Mouse (Mus musculus) liver, embryonic 13.5 days (tissue): Measurements from ENCODE around the gene Dnmt3l. TPM values are rescaled to one million over a fixed set of nuclear protein-coding genes. Genes with fewer than 3 reads are reported as not detected.

Experiments used
- ATAC-seq: fragments of 200-750 bp; cut with Nextera tagmentation; 2 replicates; pipeline ENCODE4 v1.8.0; 2017; ENCODE audit warnings: low read depth, mild to moderate bottlenecking, moderate number of reproducible peaks, moderate library complexity
- DNase-seq: peaks from one replicate; pipeline ENCODE4 v3.0.0; 2022
- H3K27ac ChIP-seq: fragments of 300-500 bp; sonication (generic); 2 replicates; pipeline ENCODE4 v1.5.1; 2015; ENCODE audit warnings: moderate library complexity, mild to moderate bottlenecking, inconsistent platforms
- H3K27me3 ChIP-seq: fragments of 300-500 bp; sonication (generic); 2 replicates; pipeline ENCODE4 v1.6.1; 2015; ENCODE audit warnings: mild to moderate bottlenecking, inconsistent platforms
- H3K36me3 ChIP-seq: fragments of 300-500 bp; sonication (generic); 2 replicates; pipeline ENCODE4 v1.6.1; 2015; ENCODE audit warnings: mild to moderate bottlenecking, inconsistent platforms
- H3K4me1 ChIP-seq: fragments of 300-500 bp; sonication (generic); replicated peaks from 2 replicates; pipeline ENCODE4 v1.6.1; 2015; ENCODE audit warnings: inconsistent platforms
- H3K4me2 ChIP-seq: fragments of 300-500 bp; sonication (generic); 2 replicates; pipeline ENCODE4 v1.6.1; 2015; ENCODE audit warnings: inconsistent platforms, mild to moderate bottlenecking, moderate library complexity
- H3K4me3 ChIP-seq: fragments of 300-500 bp; sonication (generic); replicated peaks from 2 replicates; pipeline ENCODE4 v1.5.1; 2015; ENCODE audit warnings: mild to moderate bottlenecking, inconsistent platforms
- H3K9ac ChIP-seq: fragments of 300-500 bp; sonication (generic); 2 replicates; pipeline ENCODE4 v1.6.1; 2015; ENCODE audit warnings: mild to moderate bottlenecking, inconsistent platforms
- H3K9me3 ChIP-seq: fragments of 300-500 bp; sonication (generic); replicated peaks from 2 replicates; pipeline ENCODE4 v1.6.1; 2016; ENCODE audit warnings: inconsistent platforms
- WGBS: fragments of 180-500 bp; shearing (Covaris S2); methylation state at CpG from one replicate; pipeline ENCODE4 v1.1.7; 2015; ENCODE audit not compliant: insufficient replicate concordance; 5-methylcytosine and 5-hydroxymethylcytosine counted together
- polyA plus RNA-seq: library from polyadenylated mRNA; unstranded; fragments of >200 nt; fragmentation: Nextera tagmentation; extraction: Ambion mirVana; gene quantifications from 2 replicates; pipeline ENCODE4 v1.2.1, GENCODE M21; 2015

The Dnmt3l gene
- polyA plus RNA-seq, 1 experiment from 2014 or later = not detected

DNA sequence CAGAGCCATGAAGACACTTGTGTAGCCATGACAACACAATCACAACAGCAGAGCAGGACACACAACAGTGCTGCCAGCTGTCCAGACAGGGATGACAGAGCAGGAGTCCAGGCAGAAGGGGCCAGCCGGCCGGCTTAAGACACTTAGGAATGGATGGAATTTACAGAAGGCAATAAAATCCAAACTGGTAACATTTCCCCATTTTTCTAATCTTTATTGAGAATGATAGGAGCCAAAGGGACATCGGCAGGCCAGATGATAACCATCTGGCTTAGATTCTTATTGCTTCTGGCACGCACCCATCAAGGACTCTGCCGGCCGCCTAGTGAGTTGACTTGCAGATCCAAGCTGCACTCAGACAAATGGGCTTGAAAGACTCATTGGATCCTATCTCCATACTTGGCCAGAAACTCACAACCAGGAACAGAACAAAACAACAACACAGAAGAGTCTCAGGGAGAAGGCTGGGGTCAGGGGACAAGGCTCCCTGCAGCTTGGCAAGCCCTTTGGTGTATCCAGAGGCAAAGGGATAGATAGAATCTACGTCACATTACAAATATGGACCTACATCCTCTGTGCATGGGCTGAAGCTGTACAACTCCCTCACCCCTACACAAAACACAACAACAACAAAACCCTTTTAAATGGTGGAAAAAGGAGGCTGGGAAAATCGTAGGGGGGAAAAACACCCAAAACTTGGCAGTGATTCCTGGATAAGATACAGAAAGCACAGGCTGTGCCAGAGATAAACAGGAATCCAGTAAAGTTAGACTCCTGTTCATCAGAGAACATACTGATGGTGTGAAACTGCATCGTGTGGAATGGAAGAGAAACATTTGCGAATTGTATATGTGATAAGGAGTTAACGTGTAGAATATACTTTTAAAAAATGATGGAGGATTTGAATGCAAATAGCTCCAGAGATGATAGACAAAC lies 63.1 kb downstream of the Dnmt3l start:
- H3K9me3 ChIP-seq = no peaks in the 10 kb centered on the region
- no peak overlapping the region for H3K27ac ChIP-seq
- WGBS = 66% methylated on average over 11 of the region's 11 CpGs
- no peak overlapping the region for H3K4me2 ChIP-seq
- peaks cover 4% of the 10 kb centered on the region; the same call in 1 of the 2 replicates for H3K27me3 ChIP-seq
- H3K36me3 ChIP-seq = no peaks in the 10 kb centered on the region
- peaks cover 10% of the 10 kb centered on the region for H3K4me1 ChIP-seq
- no peak overlapping the region for H3K9ac ChIP-seq
- H3K4me3 ChIP-seq = no peak overlapping the region
- ATAC-seq (no peak), DNase-seq (no peak)

DNA sequence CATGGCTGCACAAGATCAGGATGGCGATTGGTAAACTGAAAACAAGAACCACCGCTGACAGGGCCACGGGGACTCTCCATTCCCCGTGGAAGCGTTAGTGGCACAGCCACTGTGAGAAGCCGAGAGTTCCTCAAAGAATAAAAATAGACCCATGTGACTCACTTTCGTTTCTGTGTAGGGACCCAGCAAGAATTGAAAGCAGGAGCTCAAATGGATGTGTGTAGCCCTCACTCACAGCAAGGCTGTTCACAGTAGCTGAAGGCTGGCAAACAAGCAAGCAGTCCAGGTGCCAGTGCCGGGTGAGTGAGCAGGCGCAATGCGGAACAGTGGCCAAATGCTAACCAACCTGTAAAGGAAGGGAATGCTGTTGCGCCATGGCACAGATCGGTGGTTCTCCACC lies 63.8 kb downstream of the Dnmt3l start:
- DNase-seq (no peak), ATAC-seq (no peak)
- Histone ChIP-seq H3K36me3 (no peaks in the 10 kb centered on the region), H3K4me2 (no peak overlapping the region), H3K9me3 (no peaks in the 10 kb centered on the region), H3K27ac (no peak overlapping the region), H3K4me3 (no peak overlapping the region), H3K27me3 (peaks cover 4% of the 10 kb centered on the region; the same call in 1 of the 2 replicates), H3K9ac (no peak overlapping the region), H3K4me1 (peaks cover 7% of the 10 kb centered on the region)
- 55% methylated on average over 12 of the region's 12 CpGs for WGBS

Other genes with a start within 250 kb of the Dnmt3l start
- not detected in 2 replicates for gene Gm9639, start 246.9 kb upstream of the Dnmt3l start, polyA plus RNA-seq
- gene Gm19668, start 242.8 kb upstream of the Dnmt3l start, polyA plus RNA-seq = not detected in 2 replicates
- not detected in 2 replicates for gene Gm9507, start 230.1 kb upstream of the Dnmt3l start, polyA plus RNA-seq
- gene Gm2696, start 227.3 kb upstream of the Dnmt3l start, polyA plus RNA-seq = not detected in 2 replicates
- not detected in 2 replicates for gene Krtap10-4, start 214.9 kb upstream of the Dnmt3l start, polyA plus RNA-seq
- not detected in 2 replicates for gene Krtap10-10, start 206.0 kb upstream of the Dnmt3l start, polyA plus RNA-seq
- not detected in 2 replicates for gene Gm36176, start 195.1 kb upstream of the Dnmt3l start, polyA plus RNA-seq
- not detected in 2 replicates for gene Gm10318, start 189.1 kb upstream of the Dnmt3l start, polyA plus RNA-seq
- not detected in 2 replicates for gene Gm3285, start 180.0 kb upstream of the Dnmt3l start, polyA plus RNA-seq
- 8.6 and 10.1 TPM in 2 replicates for gene Lrrc3, start 139.4 kb upstream of the Dnmt3l start, polyA plus RNA-seq
- 0.73 and 0.94 TPM in 2 replicates for gene Trpm2, start 71.4 kb upstream of the Dnmt3l start, polyA plus RNA-seq
- 4.6 and 5.7 TPM in 2 replicates for gene 1810043G02Rik, start 63.4 kb upstream of the Dnmt3l start, polyA plus RNA-seq
- gene Pfkl, start 31.9 kb upstream of the Dnmt3l start, polyA plus RNA-seq = 94.0 and 98.3 TPM in 2 replicates
- not detected in 2 replicates for gene Aire, start 1.7 kb downstream of the Dnmt3l start, polyA plus RNA-seq
- 2.0 TPM in 2 replicates for gene Icosl, start 27.4 kb downstream of the Dnmt3l start, polyA plus RNA-seq
- gene D10Jhu81e, start 127.8 kb downstream of the Dnmt3l start, polyA plus RNA-seq = 17.5 and 18.6 TPM in 2 replicates
- 16.6 and 18.9 TPM in 2 replicates for gene Pwp2, start 143.2 kb downstream of the Dnmt3l start, polyA plus RNA-seq
- 15.6 and 15.8 TPM in 2 replicates for gene Trappc10, start 202.7 kb downstream of the Dnmt3l start, polyA plus RNA-seq